Mouse (Mus musculus) C2C12 (cell line): ENCODE measurements around the gene Eif4e3. TPM values are rescaled to one million over a fixed set of nuclear protein-coding genes. Genes with fewer than 3 reads are reported as not detected.

ENCODE experiments used
- H3K27me3 ChIP-seq: one replicate; pipeline ENCODE4 v1.6.1; 2011; ENCODE audit not compliant: control insufficient read depth, insufficient read depth, insufficient read length
- H3K36me3 ChIP-seq: one replicate; pipeline ENCODE4 v1.6.1; 2011; ENCODE audit not compliant: control insufficient read depth, insufficient read depth
- H3K4me3 ChIP-seq: one replicate; pipeline ENCODE4 v1.5.1; 2011; ENCODE audit warnings: mild to moderate bottlenecking, control low read depth; ENCODE audit not compliant: poor library complexity, insufficient read depth, severe bottlenecking
- H3K79me2 ChIP-seq: one replicate; pipeline ENCODE4 v1.6.1; 2011; ENCODE audit not compliant: control insufficient read depth, insufficient read depth
- H3K79me3 ChIP-seq: one replicate; pipeline ENCODE4 v1.6.1; 2011; ENCODE audit warnings: low read depth, control low read depth
- H3ac ChIP-seq: one replicate; pipeline ENCODE3; 2011; ENCODE audit warnings: low read depth; ENCODE audit not compliant: control insufficient read depth, insufficient read length
- CEBPB ChIP-seq: IDR thresholded peaks from one replicate; pipeline ENCODE4 v1.6.1; 2011; ENCODE audit warnings: low read depth, mild to moderate bottlenecking, control low read depth, moderate library complexity
- CTCF ChIP-seq: IDR thresholded peaks from one replicate; pipeline ENCODE4 v1.5.1; 2011; ENCODE audit not compliant: control insufficient read depth, insufficient read depth, insufficient read length
- FOSL1 ChIP-seq: IDR thresholded peaks from one replicate; pipeline ENCODE4 v1.8.0; 2011; ENCODE audit warnings: mild to moderate bottlenecking, low read length; ENCODE audit not compliant: poor library complexity, insufficient read depth, severe bottlenecking
- MAX ChIP-seq: IDR thresholded peaks from one replicate; pipeline ENCODE4 v1.6.1; 2011; ENCODE audit warnings: mild to moderate bottlenecking, control low read depth
- MYOD1 ChIP-seq: IDR thresholded peaks from one replicate; pipeline ENCODE4 v1.6.1; 2011; ENCODE audit warnings: low read depth; ENCODE audit not compliant: control insufficient read depth, insufficient read length
- MYOG ChIP-seq: IDR thresholded peaks from one replicate; pipeline ENCODE4 v1.6.1; 2011; ENCODE audit not compliant: control insufficient read depth, insufficient read length; ENCODE audit errors: extremely low read depth
- USF1 ChIP-seq: IDR thresholded peaks from one replicate; pipeline ENCODE4 v1.6.1; 2011; ENCODE audit warnings: low read depth, mild to moderate bottlenecking, control low read depth, moderate library complexity
- polyA plus RNA-seq: library from polyadenylated mRNA; unstranded; fragments of >200 nt; fragmentation: generic; extraction: Trizol; gene quantifications from one replicate; pipeline ENCODE4 v1.2.1, GENCODE M21; 2012; ENCODE audit warnings: missing spikeins

Gene Eif4e3
- polyA plus RNA-seq, 1 experiment, result 5.9 TPM

- H3K27me3 ChIP-seq, result no peaks in the 10 kb centered on the region
- H3ac ChIP-seq, result no peak overlapping the region
- H3K79me2 ChIP-seq, result no peaks in the 10 kb centered on the region
- TF ChIP-seq MAX (no peak), MYOD1 (no peak), CTCF (no peak), MYOG (no peak), FOSL1 (no peak), CEBPB (no peak), USF1 (no peak)
- no peaks in the 10 kb centered on the region for H3K79me3 ChIP-seq
- H3K36me3 ChIP-seq, result no peaks in the 10 kb centered on the region
- no peak overlapping the region for H3K4me3 ChIP-seq
Measured at GRCm38 (mm10) chr6:99610454-99611427, 55.8 kb downstream of the Eif4e3 start.

- Histone ChIP-seq H3K36me3 (no peaks in the 10 kb centered on the region), H3ac (no peak overlapping the region), H3K4me3 (no peak overlapping the region), H3K79me3 (no peaks in the 10 kb centered on the region), H3K79me2 (no peaks in the 10 kb centered on the region), H3K27me3 (no peaks in the 10 kb centered on the region)
- TF ChIP-seq MYOG (no peak), MYOD1 (no peak), MAX (no peak), CTCF (no peak), CEBPB (no peak), FOSL1 (no peak), USF1 (no peak)
Measured at GRCm38 (mm10) chr6:99606079-99606478, 60.5 kb downstream of the Eif4e3 start.

DNA sequence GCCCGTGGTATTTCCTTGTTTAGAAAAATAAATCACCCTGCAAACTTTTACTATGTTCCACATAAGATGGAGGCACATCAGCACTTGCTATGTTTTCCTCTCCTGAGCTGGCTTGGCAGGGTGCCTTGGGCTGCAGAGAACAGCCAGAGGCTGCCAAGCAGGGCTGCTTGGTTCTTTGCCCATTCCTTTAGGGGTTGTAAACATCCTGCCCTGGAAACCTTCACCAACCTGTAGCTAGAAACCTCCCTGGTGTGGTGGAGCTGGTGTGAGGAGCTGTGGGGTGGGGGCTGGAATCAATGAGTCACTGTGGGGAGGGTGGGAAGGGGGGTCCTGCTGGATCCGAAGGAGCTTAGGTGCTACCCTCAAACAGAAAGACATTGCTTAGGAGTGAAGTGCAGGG, 61.8 kb downstream of the Eif4e3 start:
- H3K36me3 ChIP-seq, result no peaks in the 10 kb centered on the region
- TF ChIP-seq FOSL1 (no peak), USF1 (no peak), CTCF (no peak), MYOG (no peak), CEBPB (no peak), MYOD1 (no peak), MAX (no peak)
- H3K79me3 ChIP-seq, result no peaks in the 10 kb centered on the region
- no peaks in the 10 kb centered on the region for H3K27me3 ChIP-seq
- H3ac ChIP-seq, result no peak overlapping the region
- H3K79me2 ChIP-seq, result no peaks in the 10 kb centered on the region
- no peak overlapping the region for H3K4me3 ChIP-seq

DNA sequence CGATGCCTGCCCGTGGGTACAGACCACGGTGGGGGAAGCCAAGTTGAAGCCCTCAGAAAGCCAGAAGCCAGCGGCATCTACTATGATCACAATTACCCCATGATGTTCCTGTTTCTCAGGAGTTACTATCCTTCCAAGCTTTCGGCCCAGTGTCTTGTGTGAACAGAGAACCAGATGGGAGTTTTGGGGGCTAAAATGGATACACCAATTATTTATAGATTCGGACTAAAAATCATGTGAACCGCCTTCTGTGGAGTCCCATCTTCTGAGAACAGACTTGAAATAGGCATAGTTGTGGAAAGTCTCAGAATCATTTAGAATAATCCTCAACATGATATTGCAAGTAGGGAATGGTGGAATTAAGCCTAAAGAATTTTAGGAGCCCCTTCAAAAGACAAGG, 64.1 kb downstream of the Eif4e3 start:
- H3K27me3 ChIP-seq, result no peaks in the 10 kb centered on the region
- no peak overlapping the region for H3ac ChIP-seq
- no peaks in the 10 kb centered on the region for H3K79me3 ChIP-seq
- H3K36me3 ChIP-seq, result no peaks in the 10 kb centered on the region
- TF ChIP-seq USF1 (no peak), CEBPB (no peak), FOSL1 (no peak), CTCF (no peak), MYOG (no peak), MAX (no peak)
- no peak overlapping the region for H3K4me3 ChIP-seq
- H3K79me2 ChIP-seq, result no peaks in the 10 kb centered on the region

- Histone ChIP-seq H3K27me3 (no peaks in the 10 kb centered on the region), H3K79me2 (no peaks in the 10 kb centered on the region), H3K4me3 (no peak overlapping the region), H3K36me3 (no peaks in the 10 kb centered on the region), H3K79me3 (no peaks in the 10 kb centered on the region), H3ac (no peak overlapping the region)
- TF ChIP-seq USF1 (no peak), MYOD1 (no peak), CEBPB (no peak), CTCF (no peak), FOSL1 (no peak), MAX (no peak), MYOG (no peak)
Measured at GRCm38 (mm10) chr6:99600886-99601285, 65.7 kb downstream of the Eif4e3 start.
